Mouse (Mus musculus): Measurements from ENCODE around the gene Acvr1b. TPM values are rescaled to one million over a fixed set of nuclear protein-coding genes. Genes with fewer than 3 reads are reported as not detected.

Acvr1b gene
- polyA plus RNA-seq, 1 experiment, result 3.1 TPM

DNA sequence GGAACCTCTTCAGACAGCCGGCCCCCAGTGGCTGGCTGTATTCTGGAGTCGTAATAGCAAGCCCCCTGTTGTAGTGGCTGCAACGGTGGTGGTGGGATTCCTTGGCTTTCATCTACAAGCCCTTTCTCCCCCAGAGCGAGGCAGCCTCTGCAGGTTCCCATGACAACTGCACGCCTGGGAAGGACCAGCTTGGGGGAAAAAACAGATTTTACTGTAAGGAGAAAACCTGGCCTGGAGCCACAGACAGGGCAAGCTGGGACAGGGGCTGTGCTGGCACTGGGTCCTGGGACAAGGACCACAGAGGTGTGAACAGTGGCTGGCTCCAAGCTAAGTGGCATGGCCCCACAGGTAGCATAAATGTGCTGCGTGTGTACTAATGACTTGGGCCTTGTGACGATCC, 13.3 kb upstream of the Acvr1b start:
- no peaks in the 10 kb centered on the region for H3K4me1 ChIP-seq (ENCODE audit: control insufficient read depth, insufficient read depth, insufficient read length, low read length)
- H3K27ac ChIP-seq (replicated peaks; ENCODE audit: low read depth, low read length), result no peak overlapping the region
- no peak overlapping the region for H3K4me3 ChIP-seq (ENCODE audit: insufficient read depth, low read depth, low read length)

DNA sequence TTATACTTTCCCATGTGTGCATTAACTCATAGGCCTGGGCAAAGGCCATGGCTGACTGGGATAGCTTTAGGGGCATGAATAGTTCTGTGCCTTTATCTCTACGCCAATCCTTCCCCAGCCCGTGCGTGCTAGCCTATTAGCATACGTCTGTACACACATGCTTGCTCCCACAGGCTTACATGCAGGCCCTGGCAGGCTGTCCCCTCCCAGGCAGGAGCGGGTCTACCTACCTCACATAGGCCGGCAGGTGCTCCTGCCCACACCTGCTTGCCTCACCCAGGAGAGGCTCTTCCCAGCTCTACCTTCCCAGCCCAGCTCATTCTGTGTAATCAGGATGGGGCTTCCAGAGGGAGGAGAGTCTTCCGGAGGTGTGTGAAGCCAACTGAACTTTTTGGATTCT, 12.3 kb upstream of the Acvr1b start:
- Histone ChIP-seq H3K27ac (replicated peaks; ENCODE audit: low read depth, low read length) (no peak overlapping the region), H3K4me3 (ENCODE audit: insufficient read depth, low read depth, low read length) (no peak overlapping the region), H3K4me1 (ENCODE audit: control insufficient read depth, insufficient read depth, insufficient read length, low read length) (no peaks in the 10 kb centered on the region)

GRCm38 (mm10) chr15:101163056-101163458, 10.8 kb upstream of the Acvr1b start:
- H3K4me1 ChIP-seq (ENCODE audit: control insufficient read depth, insufficient read depth, insufficient read length, low read length), result no peaks in the 10 kb centered on the region
- no peak overlapping the region for H3K27ac ChIP-seq (replicated peaks; ENCODE audit: low read depth, low read length)
- H3K4me3 ChIP-seq (ENCODE audit: insufficient read depth, low read depth, low read length), result no peak overlapping the region

GRCm38 (mm10) chr15:101163854-101164253, 10.0 kb upstream of the Acvr1b start:
- Histone ChIP-seq H3K27ac (replicated peaks; ENCODE audit: low read depth, low read length) (no peak overlapping the region), H3K4me1 (ENCODE audit: control insufficient read depth, insufficient read depth, insufficient read length, low read length) (no peaks in the 10 kb centered on the region)

GRCm38 (mm10) chr15:101164291-101164690, 9.6 kb upstream of the Acvr1b start:
- Histone ChIP-seq H3K4me3 (ENCODE audit: insufficient read depth, low read depth, low read length) (no peak overlapping the region), H3K27ac (replicated peaks; ENCODE audit: low read depth, low read length) (no peak overlapping the region), H3K4me1 (ENCODE audit: control insufficient read depth, insufficient read depth, insufficient read length, low read length) (no peaks in the 10 kb centered on the region)

More at GRCm38 (mm10) chr15:101163854-101164253, 10.0 kb upstream of the Acvr1b start:
- no peak overlapping the region for H3K4me3 ChIP-seq (ENCODE audit: insufficient read depth, low read depth, low read length)

- H3K27ac ChIP-seq (replicated peaks; ENCODE audit: low read depth, low read length), result no peak overlapping the region
- no peak overlapping the region for H3K4me3 ChIP-seq (ENCODE audit: insufficient read depth, low read depth, low read length)
- no peaks in the 10 kb centered on the region for H3K4me1 ChIP-seq (ENCODE audit: control insufficient read depth, insufficient read depth, insufficient read length, low read length)
These were observed 8.0 kb upstream of the Acvr1b start for GRCm38 (mm10) chr15:101165658-101166437.

DNA sequence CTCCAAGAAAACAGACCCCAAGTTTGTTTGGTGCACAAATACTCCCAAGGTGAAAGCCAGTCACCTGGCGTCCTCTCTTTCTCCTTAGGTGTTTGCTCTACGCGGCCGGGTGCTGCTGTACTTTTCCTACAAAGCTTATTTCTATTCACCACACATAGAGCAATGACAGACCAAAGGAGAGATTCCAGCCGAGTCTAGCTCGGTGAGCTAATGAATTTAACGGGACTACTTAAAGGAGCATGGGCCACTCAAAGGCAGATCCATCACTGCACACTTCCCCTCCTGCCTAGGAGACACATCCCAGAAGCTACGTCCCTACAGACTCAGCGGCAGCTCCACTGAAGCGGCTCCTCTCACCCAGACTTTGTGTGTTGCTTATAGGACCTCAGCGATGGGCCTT, 6.3 kb upstream of the Acvr1b start:
- Histone ChIP-seq H3K4me1 (ENCODE audit: control insufficient read depth, insufficient read depth, insufficient read length, low read length) (no peaks in the 10 kb centered on the region), H3K4me3 (ENCODE audit: insufficient read depth, low read depth, low read length) (no peak overlapping the region), H3K27ac (replicated peaks; ENCODE audit: low read depth, low read length) (no peak overlapping the region)

DNA sequence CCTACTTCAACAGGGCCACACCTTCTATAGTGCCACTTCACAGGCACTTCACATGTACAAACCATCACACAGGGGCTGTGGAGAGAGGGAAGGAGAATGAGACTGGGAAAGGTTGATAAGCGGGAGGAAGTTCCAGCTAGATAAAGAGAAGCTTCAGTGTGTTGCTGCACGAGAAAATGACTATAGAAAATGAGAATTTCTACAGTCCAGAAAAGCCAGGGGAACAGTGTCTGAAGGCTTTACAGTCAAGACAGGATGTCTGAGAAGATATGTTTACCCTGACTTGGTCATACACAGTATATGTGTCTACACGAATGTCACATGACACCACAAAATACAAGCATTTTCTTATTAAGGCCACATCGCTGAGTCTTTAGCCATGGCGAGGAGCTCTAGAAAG, 4.0 kb upstream of the Acvr1b start:
- Histone ChIP-seq H3K4me1 (ENCODE audit: control insufficient read depth, insufficient read depth, insufficient read length, low read length) (no peaks in the 10 kb centered on the region), H3K4me3 (ENCODE audit: insufficient read depth, low read depth, low read length) (no peak overlapping the region), H3K27ac (replicated peaks; ENCODE audit: low read depth, low read length) (no peak overlapping the region)

DNA sequence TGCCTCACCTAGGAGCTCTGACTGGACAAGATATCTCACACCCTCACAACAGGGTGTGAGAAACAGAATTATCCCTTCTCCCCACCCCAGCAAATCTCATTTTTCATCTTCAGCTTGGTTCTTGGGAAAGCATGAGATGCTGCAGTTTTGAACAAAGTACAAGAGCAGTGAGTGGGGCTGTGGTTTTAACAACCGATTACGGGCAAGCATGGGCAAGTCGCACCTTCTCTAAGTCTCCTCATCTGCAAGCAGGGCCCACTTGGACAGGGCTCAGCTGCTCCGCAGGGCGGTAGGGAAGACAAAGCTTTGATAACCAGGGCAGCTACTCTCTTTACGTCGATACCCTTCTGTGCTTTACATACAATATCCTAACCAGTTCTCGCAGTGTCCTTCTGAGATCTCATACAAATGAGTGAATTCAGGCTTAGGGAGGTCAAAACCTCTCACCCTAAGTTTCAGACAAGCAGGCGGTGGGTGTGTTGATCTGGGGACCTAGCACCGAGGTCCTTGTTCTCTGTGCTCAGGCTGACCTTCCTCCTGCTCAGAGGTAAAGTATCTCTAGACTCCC, 3.4 kb upstream of the Acvr1b start:
- Histone ChIP-seq H3K27ac (replicated peaks; ENCODE audit: low read depth, low read length) (no peak overlapping the region), H3K4me1 (ENCODE audit: control insufficient read depth, insufficient read depth, insufficient read length, low read length) (peaks cover 3% of the 10 kb centered on the region; the same call in 1 of the 2 replicates), H3K4me3 (ENCODE audit: insufficient read depth, low read depth, low read length) (no peak overlapping the region)

GRCm38 (mm10) chr15:101171272-101171671, 2.6 kb upstream of the Acvr1b start:
- Histone ChIP-seq H3K4me1 (ENCODE audit: control insufficient read depth, insufficient read depth, insufficient read length, low read length) (peaks cover 6% of the 10 kb centered on the region; the same call in 1 of the 2 replicates), H3K4me3 (ENCODE audit: insufficient read depth, low read depth, low read length) (no peak overlapping the region), H3K27ac (replicated peaks; ENCODE audit: low read depth, low read length) (no peak overlapping the region)

DNA sequence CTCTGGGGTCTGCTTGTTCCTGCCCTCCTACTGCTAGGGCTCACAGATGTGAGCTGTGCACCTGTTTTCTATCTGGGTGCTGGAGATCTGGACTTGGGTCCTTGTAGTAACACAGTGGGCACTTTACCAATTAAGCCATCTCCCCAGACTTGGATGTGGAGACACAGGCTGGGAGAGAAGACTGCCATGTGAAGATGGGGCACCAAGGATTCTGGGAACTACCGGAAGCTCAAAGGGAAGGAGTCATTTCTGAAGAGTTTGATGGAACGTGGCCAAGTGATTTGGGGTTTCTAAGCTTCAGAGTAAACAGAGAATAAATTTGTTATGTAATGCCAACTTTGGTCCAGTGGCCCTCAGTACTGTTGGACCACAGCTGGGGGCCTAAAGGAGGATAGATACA, 1.9 kb upstream of the Acvr1b start:
- Histone ChIP-seq H3K4me1 (ENCODE audit: control insufficient read depth, insufficient read depth, insufficient read length, low read length) (peaks cover 6% of the 10 kb centered on the region; the same call in 1 of the 2 replicates), H3K4me3 (ENCODE audit: insufficient read depth, low read depth, low read length) (no peak overlapping the region), H3K27ac (replicated peaks; ENCODE audit: low read depth, low read length) (no peak overlapping the region)

DNA sequence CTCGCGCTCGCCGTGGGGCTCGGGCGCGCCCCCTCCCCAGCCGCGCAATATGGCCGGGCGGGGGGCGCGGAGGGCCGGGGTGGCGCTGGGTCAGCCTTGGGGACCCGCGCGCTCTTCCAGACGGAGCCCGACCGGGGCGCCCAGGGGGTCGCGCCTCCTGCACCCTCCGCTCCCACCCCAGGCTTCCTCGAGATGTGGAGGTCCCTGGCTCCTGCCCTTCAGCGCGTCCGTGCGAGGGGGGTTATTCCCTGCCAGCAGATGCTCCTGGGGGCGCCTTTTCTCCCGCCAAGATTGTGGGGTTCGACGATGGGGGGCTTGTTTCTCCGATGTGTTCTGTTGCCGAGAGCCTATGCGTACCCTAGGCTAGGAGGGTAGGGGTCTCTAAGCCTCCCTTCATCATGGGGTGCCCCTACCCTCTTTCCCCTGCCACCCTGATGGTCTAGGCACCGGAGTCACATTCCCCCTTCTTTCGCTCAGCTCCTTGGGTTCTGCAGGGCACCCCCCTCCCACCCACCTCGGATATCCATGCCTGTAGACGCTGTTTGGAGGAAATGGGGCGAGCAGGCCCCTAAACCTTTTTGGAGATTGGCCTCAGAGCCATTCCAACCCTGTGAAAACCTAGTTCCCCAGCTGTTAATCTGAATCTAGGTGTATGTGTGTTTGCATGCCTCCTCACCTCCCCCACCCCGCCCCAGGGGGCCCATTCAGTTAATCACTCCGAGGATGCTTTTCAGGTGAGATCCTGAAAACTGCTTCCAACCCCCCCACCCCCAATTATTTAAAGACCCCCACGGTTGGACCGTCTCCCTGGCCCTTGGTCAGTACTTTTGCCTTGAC, 645 bp downstream of the Acvr1b start:
- H3K27ac ChIP-seq (replicated peaks; ENCODE audit: low read depth, low read length), result peak overlapping the region; percentile 60
- H3K4me3 ChIP-seq (ENCODE audit: insufficient read depth, low read depth, low read length), result peak overlapping the region; percentile 69
- H3K4me1 ChIP-seq (ENCODE audit: control insufficient read depth, insufficient read depth, insufficient read length, low read length), result peaks cover 6% of the 10 kb centered on the region; the same call in 1 of the 2 replicates

- Histone ChIP-seq H3K4me1 (ENCODE audit: control insufficient read depth, insufficient read depth, insufficient read length, low read length) (peaks cover 7% of the 10 kb centered on the region), H3K4me3 (ENCODE audit: insufficient read depth, low read depth, low read length) (peak overlapping the region; percentile 69), H3K27ac (replicated peaks; ENCODE audit: low read depth, low read length) (peak overlapping the region; percentile 60)
These were observed 1.2 kb downstream of the Acvr1b start for GRCm38 (mm10) chr15:101175131-101175460.

GRCm38 (mm10) chr15:101175613-101176283, 1.9 kb downstream of the Acvr1b start:
- H3K4me1 ChIP-seq (ENCODE audit: control insufficient read depth, insufficient read depth, insufficient read length, low read length), result peaks cover 13% of the 10 kb centered on the region
- peak overlapping the region; percentile 69 for H3K4me3 ChIP-seq (ENCODE audit: insufficient read depth, low read depth, low read length)
- H3K27ac ChIP-seq (replicated peaks; ENCODE audit: low read depth, low read length), result peak overlapping the region; percentile 60

DNA sequence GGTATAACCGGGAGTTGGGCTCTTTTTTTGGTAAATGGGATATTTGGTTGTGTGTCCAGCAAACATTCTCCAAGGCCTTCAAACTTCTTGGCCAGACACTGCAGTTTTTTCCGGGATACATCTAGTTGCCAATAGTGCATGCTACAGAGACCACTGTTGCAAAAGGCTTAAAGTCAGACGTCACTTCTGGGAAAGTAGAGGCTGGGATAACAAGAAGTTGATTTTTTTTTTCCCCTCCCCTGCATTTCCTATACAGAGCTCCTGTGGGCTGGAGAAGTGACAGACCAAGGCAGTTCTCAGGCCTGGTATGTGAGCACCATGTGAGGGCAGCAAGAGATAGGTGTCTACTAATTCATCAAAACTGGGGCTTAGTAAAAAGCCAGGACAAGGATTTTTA, 2.4 kb downstream of the Acvr1b start:
- Histone ChIP-seq H3K4me1 (ENCODE audit: control insufficient read depth, insufficient read depth, insufficient read length, low read length) (peaks cover 15% of the 10 kb centered on the region), H3K4me3 (ENCODE audit: insufficient read depth, low read depth, low read length) (no peak overlapping the region)

More for the DNA sequence above, 2.4 kb downstream of the Acvr1b start:
- H3K27ac ChIP-seq (replicated peaks; ENCODE audit: low read depth, low read length), result peak overlapping the region; percentile 31; the same call in 1 of the 2 replicates

Measured in brown adipose tissue, adult 24 weeks (tissue).